Mouse (Mus musculus): ENCODE measurements around the gene Ahnak.

DNA sequence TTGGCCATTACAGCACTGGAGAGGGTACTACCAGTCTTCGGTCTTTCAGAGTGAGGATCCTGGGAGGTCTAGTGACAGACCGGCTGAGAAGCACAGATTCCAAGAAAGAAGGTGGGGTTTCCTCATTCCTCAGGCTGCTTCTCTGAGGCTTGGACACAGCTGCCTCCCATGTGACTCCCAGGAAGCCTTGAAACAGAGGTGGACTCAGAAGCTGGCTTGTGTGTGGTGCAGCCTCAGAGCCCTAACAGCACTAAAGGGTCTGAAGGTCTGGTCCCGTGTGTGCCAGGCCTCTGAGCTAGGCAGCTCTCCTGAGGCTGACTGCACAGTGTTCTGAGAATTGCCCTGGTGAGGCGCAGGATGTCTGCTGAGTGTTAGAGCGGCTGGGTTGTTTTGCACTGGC is 117.0 kb downstream of the Ahnak start:
- TF ChIP-seq CTCF (conservative IDR thresholded peaks at IDR 0.05; ENCODE audit: insufficient read depth, insufficient read length, low read depth, low read length), result no peak
- no peak for TF ChIP-seq POLR2A (IDR thresholded peaks at IDR 0.05; ENCODE audit: low read depth, low read length)
